Comparison of ENCODE assay signal across 8 mouse cellular contexts in the genomic region with DNA sequence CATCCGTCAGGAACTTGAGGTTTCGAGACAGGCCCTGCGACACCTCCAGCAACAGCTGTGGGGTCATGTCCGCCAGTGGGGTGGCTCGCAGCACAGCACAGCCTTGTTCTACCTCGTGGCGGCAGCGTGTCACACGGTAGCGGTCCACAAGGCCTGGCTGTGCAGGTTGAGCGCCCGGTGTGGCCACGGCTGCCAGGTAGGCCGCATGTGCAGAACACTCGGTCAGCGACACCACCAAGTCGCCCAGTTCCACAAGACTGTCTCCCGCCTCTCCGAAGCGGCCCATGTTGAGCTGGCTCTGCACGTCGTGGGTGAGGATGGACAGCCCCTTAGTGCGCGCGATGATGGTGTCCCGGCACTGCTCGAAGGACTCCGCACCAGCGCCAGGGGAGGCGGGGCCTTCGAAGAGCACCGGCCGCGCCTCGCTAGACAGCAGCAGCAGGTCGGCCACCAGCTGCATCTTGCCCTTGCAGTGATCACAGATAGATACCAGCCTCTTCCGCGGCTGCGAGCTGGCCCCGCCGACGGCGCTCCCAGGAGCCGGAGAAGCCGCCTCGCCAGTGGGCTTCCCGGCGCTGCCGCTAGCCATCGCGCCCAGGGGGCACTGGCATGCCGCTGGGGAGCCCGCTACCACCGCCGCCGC. TPM values are rescaled to one million over a fixed set of nuclear protein-coding genes. Genes with fewer than 3 reads are reported as not detected.
DNase-seq lines count a peak whose midpoint lies in the region; ATAC-seq and TF ChIP-seq lines count a peak whose summit lies in the region.

No protein-coding gene starts in this region.

- H3K36me3 ChIP-seq in ES-Bruce4 (ENCODE audit: control insufficient read depth, insufficient read depth, low read length, poor library complexity, severe bottlenecking), result no peaks in the 10 kb centered on the region; the same call in 1 of the 2 replicates
- peaks cover 15% of the 10 kb centered on the region for H3K36me3 ChIP-seq in embryonic facial prominence, embryonic 13.5 days
- H3K36me3 ChIP-seq in heart, embryonic 11.5 days (ENCODE audit: control insufficient read depth, insufficient read depth, low read length), result no peaks in the 10 kb centered on the region
- peaks cover 15% of the 10 kb centered on the region; the same call in 1 of the 2 replicates for H3K36me3 ChIP-seq in kidney, embryonic 16.5 days (ENCODE audit: insufficient read depth, low read length)
- H3K36me3 ChIP-seq in liver, embryonic 16.5 days (ENCODE audit: control insufficient read depth, insufficient read depth), result peaks cover 11% of the 10 kb centered on the region
- no peaks in the 10 kb centered on the region for H3K36me3 ChIP-seq in neural tube, embryonic 14.5 days (ENCODE audit: control insufficient read depth, insufficient read depth, low read length)

- no peak for TF ChIP-seq EP300 in ES-Bruce4 (IDR thresholded peaks at IDR 0.05; ENCODE audit: insufficient read depth, low read depth, low read length)

- no peak for ATAC-seq in embryonic facial prominence, embryonic 13.5 days (ENCODE audit: insufficient number of reproducible peaks, insufficient read depth, low FRiP score, low TSS enrichment, low read depth)
- ATAC-seq in heart, embryonic 11.5 days (replicated peaks; ENCODE audit: insufficient number of reproducible peaks, low FRiP score, low TSS enrichment), result peak; percentile 32; the same call in 1 of the 2 replicates
- ATAC-seq in kidney, embryonic 16.5 days (ENCODE audit: low FRiP score, low TSS enrichment), result peak; percentile 44
- ATAC-seq in liver, embryonic 16.5 days (ENCODE audit: low read depth), result peak; percentile 35
- ATAC-seq in neural tube, embryonic 14.5 days (ENCODE audit: low read depth), result peak; percentile 25

- H3K4me3 ChIP-seq in ES-Bruce4 (ENCODE audit: low read depth, low read length), result peak overlapping the region; percentile 79
- H3K4me3 ChIP-seq in embryonic facial prominence, embryonic 13.5 days, result peak overlapping the region; percentile 91
- H3K4me3 ChIP-seq in heart, embryonic 11.5 days (ENCODE audit: low read depth, low read length), result peak overlapping the region; percentile 92
- H3K4me3 ChIP-seq in kidney, embryonic 16.5 days (ENCODE audit: low read length), result peak overlapping the region; percentile 82
- H3K4me3 ChIP-seq in liver, embryonic 16.5 days (ENCODE audit: low read depth, low read length), result peak overlapping the region; percentile 77
- H3K4me3 ChIP-seq in neural tube, embryonic 14.5 days (ENCODE audit: low read depth, low read length), result peak overlapping the region; percentile 79

- H3K27me3 ChIP-seq in ES-Bruce4 (ENCODE audit: control insufficient read depth, insufficient read depth, low read length, poor library complexity, severe bottlenecking), result no peaks in the 10 kb centered on the region
- no peaks in the 10 kb centered on the region for H3K27me3 ChIP-seq in embryonic facial prominence, embryonic 13.5 days
- H3K27me3 ChIP-seq in heart, embryonic 11.5 days (ENCODE audit: control insufficient read depth, insufficient read depth, low read length), result no peaks in the 10 kb centered on the region
- no peaks in the 10 kb centered on the region for H3K27me3 ChIP-seq in kidney, embryonic 16.5 days (ENCODE audit: insufficient read depth, low read length)
- H3K27me3 ChIP-seq in liver, embryonic 16.5 days (ENCODE audit: control insufficient read depth, insufficient read depth, low read depth, low read length), result no peaks in the 10 kb centered on the region
- H3K27me3 ChIP-seq in neural tube, embryonic 14.5 days (ENCODE audit: control insufficient read depth, insufficient read depth, low read length), result no peaks in the 10 kb centered on the region

- H3K4me2 ChIP-seq in embryonic facial prominence, embryonic 13.5 days, result peak overlapping the region; percentile 93
- peak overlapping the region; percentile 93 for H3K4me2 ChIP-seq in heart, embryonic 11.5 days
- H3K4me2 ChIP-seq in kidney, embryonic 16.5 days (replicated peaks; ENCODE audit: low read depth, low read length), result peak overlapping the region; percentile 94
- peak overlapping the region; percentile 82 for H3K4me2 ChIP-seq in liver, embryonic 16.5 days (ENCODE audit: low read depth, low read length)
- H3K4me2 ChIP-seq in neural tube, embryonic 14.5 days (ENCODE audit: low read depth, low read length), result peak overlapping the region; percentile 81

- no peak for TF ChIP-seq CTCF in ES-Bruce4 (IDR thresholded peaks at IDR 0.05; ENCODE audit: low read depth, low read length)

- no peaks in the 10 kb centered on the region for H3K9me3 ChIP-seq in ES-Bruce4 (replicated peaks; ENCODE audit: control insufficient read depth, insufficient read depth, low read length, poor library complexity, severe bottlenecking)
- H3K9me3 ChIP-seq in embryonic facial prominence, embryonic 13.5 days, result no peaks in the 10 kb centered on the region
- H3K9me3 ChIP-seq in heart, embryonic 11.5 days (replicated peaks; ENCODE audit: control insufficient read depth, low read length), result no peaks in the 10 kb centered on the region
- no peaks in the 10 kb centered on the region for H3K9me3 ChIP-seq in kidney, embryonic 16.5 days (ENCODE audit: low read length)
- H3K9me3 ChIP-seq in liver, embryonic 16.5 days (replicated peaks; ENCODE audit: control insufficient read depth, low read length), result no peaks in the 10 kb centered on the region
- no peaks in the 10 kb centered on the region for H3K9me3 ChIP-seq in neural tube, embryonic 14.5 days (ENCODE audit: control insufficient read depth, low read length)

- peak overlapping the region; percentile 89 for H3K9ac ChIP-seq in ES-Bruce4 (ENCODE audit: low read depth, poor library complexity, severe bottlenecking)
- peak overlapping the region; percentile 92 for H3K9ac ChIP-seq in embryonic facial prominence, embryonic 13.5 days
- peak overlapping the region; percentile 97 for H3K9ac ChIP-seq in heart, embryonic 11.5 days (ENCODE audit: low read depth, low read length)
- H3K9ac ChIP-seq in kidney, embryonic 16.5 days (replicated peaks; ENCODE audit: low read length), result peak overlapping the region; percentile 93
- peak overlapping the region; percentile 88 for H3K9ac ChIP-seq in liver, embryonic 16.5 days (ENCODE audit: low read depth, low read length)
- peak overlapping the region; percentile 90 for H3K9ac ChIP-seq in neural tube, embryonic 14.5 days (replicated peaks; ENCODE audit: low read depth, low read length)

- 17% methylated on average over 56 of the region's 56 CpGs for WGBS in embryonic facial prominence, embryonic 13.5 days
- 17% methylated on average over 55 of the region's 56 CpGs for WGBS in heart, embryonic 11.5 days (ENCODE audit: insufficient replicate concordance)
- WGBS in kidney, embryonic 16.5 days, result 15% methylated on average over 56 of the region's 56 CpGs
- 18% methylated on average over 55 of the region's 56 CpGs for WGBS in liver, embryonic 16.5 days (ENCODE audit: insufficient replicate concordance)
- 21% methylated on average over 53 of the region's 56 CpGs for WGBS in neural tube, embryonic 14.5 days

- peaks cover 3% of the 10 kb centered on the region for H3K4me1 ChIP-seq in ES-Bruce4 (ENCODE audit: control insufficient read depth, insufficient read depth, low read length)
- H3K4me1 ChIP-seq in embryonic facial prominence, embryonic 13.5 days, result peaks cover 60% of the 10 kb centered on the region
- H3K4me1 ChIP-seq in heart, embryonic 11.5 days (ENCODE audit: control insufficient read depth, insufficient read depth, low read length), result peaks cover 33% of the 10 kb centered on the region
- peaks cover 43% of the 10 kb centered on the region for H3K4me1 ChIP-seq in kidney, embryonic 16.5 days (ENCODE audit: insufficient read depth, low read length)
- peaks cover 58% of the 10 kb centered on the region for H3K4me1 ChIP-seq in liver, embryonic 16.5 days (ENCODE audit: control insufficient read depth, low read depth, low read length)
- H3K4me1 ChIP-seq in neural tube, embryonic 14.5 days (ENCODE audit: control insufficient read depth, insufficient read depth, low read length), result peaks cover 33% of the 10 kb centered on the region

- peak; percentile 87 for DNase-seq in adrenal gland, postnatal 14 days
- DNase-seq in thymus, postnatal 36 days, result peak; percentile 7 to 39

- TF ChIP-seq POLR2A in ES-Bruce4 (IDR thresholded peaks at IDR 0.05; ENCODE audit: insufficient read depth, low read length), result no peak

- H3K27ac ChIP-seq in ES-Bruce4 (ENCODE audit: insufficient read depth, low read length), result peak overlapping the region; percentile 94; the same call in 1 of the 2 replicates
- peak overlapping the region; percentile 95 for H3K27ac ChIP-seq in embryonic facial prominence, embryonic 13.5 days
- peak overlapping the region; percentile 99 for H3K27ac ChIP-seq in heart, embryonic 11.5 days (ENCODE audit: low read depth, low read length)
- H3K27ac ChIP-seq in kidney, embryonic 16.5 days (ENCODE audit: low read length), result peak overlapping the region; percentile 99
- H3K27ac ChIP-seq in liver, embryonic 16.5 days (ENCODE audit: low read length), result peak overlapping the region; percentile 99
- peak overlapping the region; percentile 93 for H3K27ac ChIP-seq in neural tube, embryonic 14.5 days (ENCODE audit: low read depth, low read length)

RNA-seq across cellular contexts. Expression of gene Tlnrd1, which starts 1.4 kb away (rescaled TPM):
- polyA plus RNA-seq in ES-Bruce4 (2011; ENCODE audit: insufficient read depth, insufficient read length, low read depth, missing spikeins), result 17.8 and 19.4 TPM in 2 replicates
- total RNA-seq in adrenal gland, postnatal 14 days (2021), result 17.8 and 18.1 TPM in 2 replicates
- 11.0 and 14.0 TPM in 2 replicates for polyA plus RNA-seq in embryonic facial prominence, embryonic 13.5 days (2015; fragmentation: Nextera tagmentation; extraction: Ambion mirVana)
- 13.9 and 14.9 TPM in 2 replicates for polyA plus RNA-seq in heart, embryonic 11.5 days (2014; fragmentation: Nextera tagmentation; extraction: Ambion mirVana)
- polyA plus RNA-seq in kidney, embryonic 16.5 days (2015; fragmentation: Nextera tagmentation; extraction: Ambion mirVana), result 7.4 and 8.1 TPM in 2 replicates
- 5.9 and 7.2 TPM in 2 replicates for polyA plus RNA-seq in liver, embryonic 16.5 days (2015; fragmentation: Nextera tagmentation; extraction: Ambion mirVana)
- 9.4 and 12.7 TPM in 2 replicates for polyA plus RNA-seq in neural tube, embryonic 14.5 days (2014; fragmentation: Nextera tagmentation; extraction: Ambion mirVana)

RNA-seq across cellular contexts. Expression of gene Mesd, which starts 1.5 kb away (rescaled TPM):
- polyA plus RNA-seq in ES-Bruce4 (2011; ENCODE audit: insufficient read depth, insufficient read length, low read depth, missing spikeins), result 97.8 and 101 TPM in 2 replicates
- total RNA-seq in adrenal gland, postnatal 14 days (2021), result 87.2 and 100 TPM in 2 replicates
- 113 and 122 TPM in 2 replicates for polyA plus RNA-seq in embryonic facial prominence, embryonic 13.5 days (2015; fragmentation: Nextera tagmentation; extraction: Ambion mirVana)
- polyA plus RNA-seq in heart, embryonic 11.5 days (2014; fragmentation: Nextera tagmentation; extraction: Ambion mirVana), result 73.4 and 87.5 TPM in 2 replicates
- 112 and 113 TPM in 2 replicates for polyA plus RNA-seq in kidney, embryonic 16.5 days (2015; fragmentation: Nextera tagmentation; extraction: Ambion mirVana)
- polyA plus RNA-seq in liver, embryonic 16.5 days (2015; fragmentation: Nextera tagmentation; extraction: Ambion mirVana), result 37.6 and 40.5 TPM in 2 replicates
- polyA plus RNA-seq in neural tube, embryonic 14.5 days (2014; fragmentation: Nextera tagmentation; extraction: Ambion mirVana), result 51.4 and 55.6 TPM in 2 replicates
